Mouse (Mus musculus): ENCODE data around the gene Wdr18.
A peak's percentile ranks its signal among the peaks of the same experiment; 100 is the strongest.

Gene Wdr18

DNA sequence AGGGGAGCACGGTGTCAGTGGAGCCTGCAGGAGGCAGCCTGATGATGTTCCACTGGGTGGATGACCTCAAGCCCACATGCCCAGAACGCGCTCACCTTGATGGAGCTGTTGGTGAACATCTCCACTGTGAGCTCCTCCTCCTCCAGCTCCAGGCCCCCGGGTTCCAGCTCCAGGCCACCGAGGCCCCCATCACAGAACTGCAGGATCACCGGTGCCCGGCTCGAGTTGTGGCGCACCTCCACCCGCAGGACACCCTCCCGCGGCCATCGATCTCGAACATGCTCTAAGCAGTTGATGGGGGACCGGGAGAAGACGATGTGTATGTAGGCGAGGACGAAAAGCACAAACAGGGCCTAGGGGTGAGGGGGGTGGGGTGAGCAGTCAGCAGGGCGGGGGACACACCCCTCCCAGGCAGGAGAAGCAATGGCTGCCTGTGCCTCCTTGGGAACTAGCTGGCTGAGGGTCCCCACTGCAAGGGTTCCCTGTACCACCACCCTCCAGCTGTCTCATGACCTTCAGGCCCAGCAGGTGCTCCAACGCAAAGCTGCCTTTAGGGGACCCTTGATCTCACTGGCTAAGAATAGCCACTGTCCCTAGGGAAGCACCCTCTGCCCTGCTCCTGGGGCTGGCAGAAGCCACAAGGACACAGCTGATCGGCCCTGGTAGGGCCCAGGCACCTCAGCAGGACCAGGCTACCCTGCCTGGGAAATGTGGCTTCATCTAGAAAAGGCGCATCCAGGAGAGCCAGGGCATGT lies 19.6 kb downstream of the Wdr18 start:
- DNase-seq: no peak

DNA sequence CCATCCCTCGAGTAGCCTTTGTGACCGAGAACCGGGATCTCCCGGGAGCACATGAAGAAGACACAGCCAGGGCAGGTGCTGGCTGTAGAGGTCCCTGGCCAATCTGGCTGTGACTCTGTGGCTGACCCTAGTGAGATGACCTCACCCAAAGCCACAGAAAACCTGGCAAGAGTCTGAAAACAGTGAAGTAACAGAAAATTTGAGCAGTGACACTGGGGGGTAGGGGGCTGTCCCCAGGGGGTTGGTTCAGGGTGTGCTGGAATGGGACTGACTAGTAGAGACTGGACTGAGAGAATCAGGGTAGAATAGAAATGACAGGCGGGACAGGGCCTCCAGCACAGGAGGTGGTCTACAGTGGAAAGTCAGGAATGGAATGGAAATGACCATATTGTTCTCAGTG lies 23.3 kb downstream of the Wdr18 start:
- peak; percentile 78 for DNase-seq

DNA sequence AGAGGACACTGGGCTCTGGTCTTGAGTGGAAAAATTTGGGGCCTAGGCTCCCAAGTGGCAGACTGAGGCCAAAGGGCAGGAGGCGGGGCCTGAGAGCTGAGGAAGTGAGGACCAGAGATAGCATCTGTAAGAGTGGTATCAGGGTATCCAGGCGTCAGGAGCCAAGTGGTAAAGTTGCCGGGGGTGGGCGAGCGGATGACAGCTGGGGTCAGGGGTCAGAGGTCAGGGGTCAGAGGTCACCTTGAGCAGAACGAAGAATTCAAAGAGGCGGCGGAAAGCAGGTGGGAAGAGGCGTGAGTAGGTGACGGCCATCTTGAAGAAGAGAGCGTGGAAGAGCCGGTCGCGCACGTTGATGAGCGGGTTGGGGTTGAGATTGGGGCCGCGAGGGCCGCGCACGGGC lies 23.7 kb downstream of the Wdr18 start:
- DNase-seq: peak; percentile 89

DNA sequence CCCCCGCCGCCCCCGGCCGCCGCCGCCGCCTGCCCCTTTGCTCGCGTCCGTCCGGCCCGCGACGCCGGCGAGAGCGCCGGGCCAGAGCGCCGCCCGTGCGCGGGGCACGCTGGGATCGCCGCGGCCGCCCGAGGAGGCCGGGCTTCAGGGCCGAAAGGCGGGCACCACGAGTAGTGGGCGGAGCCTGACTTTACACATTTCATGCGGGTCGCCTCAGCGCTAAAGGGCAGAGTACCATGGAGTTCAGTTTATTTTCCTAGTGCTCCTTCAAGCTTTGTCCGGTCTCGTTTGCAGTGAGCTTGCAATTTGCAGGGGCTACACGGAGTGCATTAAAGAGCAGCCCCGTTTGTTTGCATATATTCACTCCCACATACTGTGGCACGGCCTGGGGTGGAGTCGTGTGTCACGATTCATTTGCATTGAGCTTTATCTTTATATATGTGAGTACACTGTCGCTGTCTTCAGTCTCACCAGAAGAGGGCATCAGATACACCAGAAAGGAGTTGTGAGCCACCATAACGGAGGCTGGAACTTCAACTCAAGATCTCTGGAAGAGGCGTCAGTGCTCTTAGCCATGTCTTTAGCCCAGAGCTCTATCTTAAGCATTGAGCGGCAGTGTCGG lies 24.4 kb downstream of the Wdr18 start, which contains the start of gene Tmem259:
Gene Tmem259, minus strand, starts transcription at position 136 of the 622 bp plus-strand sequence.
- DNase-seq: peak; percentile 87

DNA sequence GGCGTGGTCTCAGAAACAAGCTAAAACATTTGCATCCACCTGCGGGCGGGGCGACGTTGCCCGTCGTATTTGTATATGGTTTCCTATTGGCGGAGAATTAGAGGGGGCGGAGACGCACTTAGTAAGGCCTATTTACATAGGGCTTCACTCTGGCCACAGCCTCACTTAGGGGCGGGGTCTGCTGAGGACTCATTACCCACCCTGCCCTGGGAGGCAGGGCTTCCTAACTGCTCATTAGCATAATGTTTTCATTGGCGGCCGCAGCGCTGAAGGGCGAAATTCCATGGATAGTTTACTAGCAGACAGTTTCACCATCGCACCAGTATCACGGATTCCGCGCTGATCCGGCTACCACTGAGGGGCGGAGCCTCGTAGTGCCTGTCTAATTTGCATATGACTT lies 24.9 kb downstream of the Wdr18 start:
- peak; percentile 99 for DNase-seq

DNA sequence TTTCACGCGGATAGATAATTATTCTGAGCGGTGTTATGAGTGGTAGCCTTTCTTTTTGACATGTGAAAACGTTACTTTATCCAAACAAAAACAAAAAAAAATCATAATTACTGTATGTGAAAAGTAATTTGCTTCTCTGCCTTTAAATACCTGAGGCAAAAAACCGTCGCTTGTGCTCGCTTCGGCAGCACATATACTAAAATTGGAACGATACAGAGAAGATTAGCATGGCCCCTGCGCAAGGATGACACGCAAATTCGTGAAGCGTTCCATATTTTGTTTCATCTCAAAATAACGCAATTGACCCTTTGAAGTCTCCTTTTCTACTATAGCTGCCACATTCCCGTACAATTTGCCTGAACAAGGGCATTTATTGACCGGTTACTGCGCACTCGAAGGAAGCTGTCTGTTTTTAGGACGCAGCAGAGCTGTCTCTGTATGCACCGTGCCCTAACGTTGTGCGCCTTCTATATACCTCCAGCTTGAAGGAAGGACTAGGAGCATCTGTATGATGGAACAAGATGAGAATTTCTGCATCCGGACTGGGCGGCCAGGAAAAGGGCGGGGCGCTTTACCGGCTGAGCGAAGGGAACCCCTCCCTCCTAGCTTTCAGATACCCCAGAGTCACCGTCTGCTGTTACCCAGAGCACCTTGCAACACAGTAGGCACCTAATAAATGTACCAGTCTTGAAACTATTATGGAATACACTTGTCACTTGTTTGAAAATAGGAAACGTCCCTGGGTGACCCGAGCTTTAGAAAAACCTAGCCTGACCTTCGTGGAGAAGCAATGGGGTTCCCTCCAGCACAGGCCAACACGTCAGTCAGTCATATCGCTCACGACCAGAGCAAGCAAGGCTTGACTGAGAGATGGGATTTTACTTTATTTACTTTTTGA lies 25.6 kb downstream of the Wdr18 start:
- DNase-seq: peak; percentile 86

DNA sequence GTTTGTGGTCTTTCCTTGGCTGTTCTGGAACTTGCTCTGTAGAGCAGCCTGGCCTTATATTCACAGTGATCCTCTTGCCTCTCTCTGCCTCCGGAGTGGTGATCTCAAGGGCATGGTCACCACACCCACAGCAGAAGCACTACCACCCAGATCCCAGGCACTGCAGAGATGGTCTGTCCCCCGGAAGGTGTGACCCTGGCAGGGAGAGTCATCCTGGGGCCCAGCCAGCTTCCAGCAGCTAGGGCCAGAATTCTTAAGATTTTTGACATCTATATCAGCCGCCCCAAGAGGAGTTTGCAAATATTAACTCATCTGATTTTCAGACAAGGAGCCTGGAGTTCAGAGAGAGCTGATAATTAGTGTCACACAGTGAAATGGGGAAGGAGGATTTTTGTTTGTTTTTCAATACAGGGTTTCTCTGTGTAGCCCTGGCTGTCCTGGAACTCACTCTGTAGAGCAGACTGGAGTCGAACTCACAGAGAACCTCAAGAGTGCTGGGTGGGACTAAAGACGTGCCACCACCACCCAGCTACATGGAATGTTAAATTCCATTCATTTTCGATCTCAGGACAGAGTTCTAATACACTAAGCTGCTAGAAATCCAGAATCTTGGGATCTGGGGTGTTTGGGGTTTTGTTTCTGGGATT lies 26.4 kb downstream of the Wdr18 start:
- DNase-seq: peak; percentile 73

DNA sequence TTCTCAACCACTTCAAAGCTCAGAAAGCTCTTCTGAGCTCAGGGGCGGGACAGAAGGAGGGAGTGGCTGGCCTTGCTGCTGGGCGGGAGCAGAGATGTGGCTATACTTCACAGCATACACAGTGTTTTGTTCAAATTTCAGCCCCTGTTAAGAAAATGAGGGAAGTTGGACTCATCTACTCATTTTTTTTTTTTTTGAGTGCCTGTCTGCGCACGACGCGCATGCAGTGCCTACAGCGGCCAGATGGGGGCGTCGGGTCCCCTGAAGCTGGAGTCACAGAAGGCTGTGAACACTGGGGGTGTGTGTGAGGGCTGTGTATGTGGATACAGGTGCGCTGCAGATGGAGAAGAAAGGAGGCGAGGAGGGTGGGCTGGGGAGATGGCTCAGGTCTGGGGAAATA lies 27.0 kb downstream of the Wdr18 start:
- DNase-seq: peak; percentile 85

DNA sequence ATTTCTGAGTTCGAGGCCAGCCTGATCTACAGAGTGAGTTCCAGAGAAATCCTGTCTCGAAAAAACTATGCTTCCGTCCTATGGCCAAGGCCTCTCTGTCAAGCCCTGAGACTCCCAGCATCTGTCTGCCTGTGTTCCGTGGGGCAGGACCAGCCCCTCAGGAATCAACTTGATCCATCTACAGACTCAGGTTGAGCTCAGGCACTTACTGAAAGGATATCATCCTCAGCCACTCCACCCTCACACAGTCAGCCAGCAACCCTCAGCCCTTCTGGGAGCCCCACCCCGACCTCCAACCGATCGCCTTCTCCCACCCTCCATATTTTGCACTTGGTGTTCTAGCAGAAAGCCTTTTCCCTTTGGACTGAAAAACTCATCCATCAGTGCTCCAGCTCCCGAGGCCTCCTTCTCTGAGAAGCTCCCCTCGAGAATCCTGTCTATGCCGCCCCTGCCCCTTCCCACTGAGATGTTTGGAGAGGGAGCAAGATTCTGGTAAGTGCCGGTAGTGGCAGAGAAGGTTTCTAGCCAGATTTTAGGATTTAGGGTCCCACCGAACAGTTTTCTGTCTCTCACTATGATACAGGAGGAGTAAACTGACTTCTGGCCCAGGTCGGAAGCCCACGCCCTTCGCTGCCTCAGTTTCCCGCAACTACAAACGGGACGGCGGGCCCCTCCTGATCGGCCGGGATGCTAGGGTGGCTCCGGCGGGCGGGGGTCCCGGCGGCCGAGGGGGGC lies 28.0 kb downstream of the Wdr18 start:
- no peak for DNase-seq

DNA sequence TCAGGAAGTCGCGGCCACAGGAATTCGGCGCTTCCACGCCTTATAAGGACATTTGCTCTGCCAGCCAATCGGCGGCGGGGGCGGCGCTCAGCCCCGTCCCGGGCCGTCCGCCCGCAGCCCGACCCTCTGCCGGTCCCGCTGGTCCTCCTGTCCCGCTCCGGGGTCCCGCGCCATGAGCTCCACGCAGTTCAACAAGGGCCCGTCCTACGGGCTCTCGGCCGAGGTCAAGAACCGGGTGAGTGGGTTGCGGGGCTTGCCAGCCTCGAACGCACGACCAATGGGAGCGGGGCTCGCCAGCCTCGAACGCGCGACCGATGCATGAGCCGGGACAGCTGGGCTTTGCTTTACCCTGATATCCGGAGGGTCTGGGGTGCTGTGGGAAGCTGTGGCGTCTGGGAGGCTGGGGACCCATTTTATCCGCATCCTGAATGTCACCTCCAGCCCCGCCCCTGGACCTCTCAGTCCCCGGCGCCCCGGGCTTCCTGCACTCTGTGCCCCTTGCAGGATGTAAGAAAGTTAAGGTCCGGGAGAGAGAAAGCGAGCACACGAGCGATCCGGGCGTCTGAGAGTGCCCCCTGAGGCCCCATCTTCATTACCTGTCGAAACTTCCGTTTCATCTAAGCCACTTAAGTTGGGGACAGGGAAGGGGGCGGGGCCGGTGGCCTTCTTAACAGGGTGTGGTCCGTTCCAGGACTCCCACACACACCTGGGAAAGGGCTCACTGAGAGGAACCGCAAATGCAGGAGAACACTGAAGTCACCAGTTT lies 28.7 kb downstream of the Wdr18 start, which contains the start of gene Cnn2:
Gene Cnn2, plus strand, starts transcription at position 79 of the 766 bp plus-strand sequence.
- no peak for DNase-seq

DNA sequence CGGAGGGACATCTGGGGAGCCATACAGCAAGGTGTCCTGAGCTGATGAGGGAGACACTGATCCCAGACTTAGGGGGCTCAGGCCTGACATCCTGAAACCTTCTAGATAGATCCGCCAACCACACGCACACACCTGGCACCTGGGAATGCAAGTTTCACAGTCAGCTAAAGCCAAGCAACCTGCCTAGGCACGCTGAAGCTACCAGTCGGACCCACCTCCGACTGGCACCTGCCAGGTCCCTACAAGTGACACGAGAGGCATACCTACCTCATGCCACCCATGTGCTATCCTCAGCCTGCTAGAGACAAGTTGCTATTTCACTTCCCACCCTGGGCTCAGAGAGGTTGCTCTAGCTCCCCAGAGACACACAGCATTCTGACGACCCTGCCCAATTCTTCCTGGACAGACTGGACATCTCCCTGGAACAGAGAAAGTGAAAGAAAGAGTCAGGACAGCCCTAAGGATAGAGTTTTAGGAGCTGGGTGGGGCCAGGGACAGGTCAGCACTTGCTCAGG lies 29.4 kb downstream of the Wdr18 start:
- no peak for DNase-seq

DNA sequence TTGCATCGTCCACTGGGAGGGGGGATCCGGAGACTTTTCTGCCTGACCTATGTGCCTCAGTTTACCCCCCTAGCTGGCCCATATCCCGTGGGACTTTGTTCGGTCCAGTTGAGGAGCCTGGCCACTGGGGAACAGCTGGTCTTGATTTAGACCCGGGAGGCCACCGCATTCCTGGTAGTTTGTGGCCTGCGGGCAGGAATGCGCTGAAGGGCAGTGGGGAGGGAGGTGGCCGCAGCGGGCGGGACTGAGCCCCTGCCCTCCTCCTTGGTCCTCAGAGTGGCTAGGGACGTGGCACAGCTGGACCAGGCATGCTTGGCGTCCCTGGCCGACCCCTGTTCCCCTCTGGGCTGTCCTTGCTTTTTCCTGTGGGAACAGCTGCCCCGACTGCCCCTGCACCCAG lies 29.9 kb downstream of the Wdr18 start:
- DNase-seq: no peak

DNA sequence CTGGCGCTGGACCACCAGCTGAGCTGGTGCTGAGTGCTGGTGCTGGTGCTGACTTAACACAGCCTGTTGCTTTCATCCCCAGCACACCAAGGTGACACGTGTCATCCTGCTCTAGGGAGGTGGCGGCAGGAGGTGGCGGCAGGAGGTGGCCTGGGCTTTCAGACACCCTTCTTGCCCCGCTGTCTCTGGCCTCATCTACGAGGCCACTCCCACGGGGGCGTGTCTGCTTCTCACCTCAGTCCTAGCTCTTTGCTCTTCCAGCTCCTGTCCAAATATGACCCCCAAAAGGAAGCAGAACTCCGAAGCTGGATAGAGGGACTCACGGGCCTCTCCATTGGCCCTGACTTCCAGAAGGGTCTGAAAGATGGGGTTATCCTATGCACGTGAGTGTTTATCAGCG lies 31.1 kb downstream of the Wdr18 start:
- DNase-seq: no peak

DNA sequence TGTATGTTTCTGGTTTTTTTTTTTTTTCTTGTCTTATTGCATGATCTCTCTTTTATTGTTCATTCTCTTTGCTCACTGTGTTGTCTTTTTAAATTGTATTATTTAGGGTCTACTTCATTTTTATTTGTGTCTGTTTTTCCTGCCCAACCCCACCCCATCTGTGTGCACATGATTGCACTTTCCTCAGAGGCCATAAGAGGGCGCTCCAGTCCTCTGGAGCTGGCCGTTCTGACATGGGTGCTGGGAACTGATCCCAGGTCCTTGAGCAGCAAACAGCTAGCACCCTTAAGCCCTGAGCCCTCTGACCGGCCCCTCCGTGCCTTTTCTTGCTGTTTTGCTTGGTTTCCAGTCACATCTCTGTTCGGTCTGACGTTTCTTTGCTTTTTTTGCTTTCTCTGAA lies 31.6 kb downstream of the Wdr18 start:
- DNase-seq: no peak

DNA sequence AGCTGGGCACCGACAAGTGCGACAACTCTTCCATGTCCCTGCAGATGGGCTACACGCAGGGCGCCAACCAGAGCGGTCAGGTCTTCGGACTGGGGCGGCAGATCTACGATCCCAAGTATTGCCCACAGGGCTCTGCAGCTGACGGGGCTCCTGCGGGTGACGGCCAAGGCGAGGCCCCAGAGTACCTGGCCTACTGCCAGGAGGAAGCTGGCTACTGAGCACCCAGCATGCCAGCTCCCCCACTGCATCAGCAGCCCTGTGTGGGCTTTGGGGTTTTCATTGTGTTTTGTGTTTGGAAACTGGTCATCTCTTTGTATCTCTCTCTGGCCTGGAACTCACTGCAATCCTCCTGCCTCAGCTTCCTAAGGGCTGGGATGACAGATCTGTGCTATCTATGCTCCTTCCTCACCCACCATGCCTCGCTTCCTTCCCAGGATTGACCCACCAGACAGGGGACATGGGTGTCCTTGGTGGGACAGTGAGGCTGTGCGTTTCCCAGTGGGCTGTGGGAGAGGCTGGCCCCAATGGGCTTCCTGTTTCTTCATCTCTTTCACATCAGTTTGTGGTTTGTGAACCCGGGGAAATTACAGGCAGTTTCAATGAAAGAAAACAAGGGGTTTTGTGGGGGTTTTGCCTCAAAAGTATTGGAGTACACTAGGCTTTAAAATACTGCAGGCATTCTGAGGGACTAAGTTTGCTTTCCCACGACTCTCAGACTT lies 34.6 kb downstream of the Wdr18 start:
- DNase-seq: peak; percentile 51

DNA sequence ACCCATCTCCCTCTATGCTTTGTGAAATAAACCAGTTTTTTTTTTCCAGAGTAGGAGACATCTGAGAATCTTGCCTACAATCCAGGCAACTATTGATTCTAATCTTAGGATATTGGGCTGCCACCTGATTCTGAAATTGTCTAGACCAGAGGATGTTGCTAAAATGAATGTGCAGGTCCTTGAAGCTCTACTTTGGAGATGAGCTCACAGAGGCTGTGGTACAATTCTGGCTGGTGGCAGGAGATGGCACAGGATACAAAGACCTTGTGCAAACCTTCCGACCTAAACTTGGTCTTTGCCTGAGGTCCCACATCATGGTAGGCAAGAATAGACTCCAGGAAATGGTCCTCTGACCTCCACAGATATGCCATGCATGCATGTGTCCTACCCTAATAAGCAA lies 35.7 kb downstream of the Wdr18 start:
- peak; percentile 30 for DNase-seq

DNA sequence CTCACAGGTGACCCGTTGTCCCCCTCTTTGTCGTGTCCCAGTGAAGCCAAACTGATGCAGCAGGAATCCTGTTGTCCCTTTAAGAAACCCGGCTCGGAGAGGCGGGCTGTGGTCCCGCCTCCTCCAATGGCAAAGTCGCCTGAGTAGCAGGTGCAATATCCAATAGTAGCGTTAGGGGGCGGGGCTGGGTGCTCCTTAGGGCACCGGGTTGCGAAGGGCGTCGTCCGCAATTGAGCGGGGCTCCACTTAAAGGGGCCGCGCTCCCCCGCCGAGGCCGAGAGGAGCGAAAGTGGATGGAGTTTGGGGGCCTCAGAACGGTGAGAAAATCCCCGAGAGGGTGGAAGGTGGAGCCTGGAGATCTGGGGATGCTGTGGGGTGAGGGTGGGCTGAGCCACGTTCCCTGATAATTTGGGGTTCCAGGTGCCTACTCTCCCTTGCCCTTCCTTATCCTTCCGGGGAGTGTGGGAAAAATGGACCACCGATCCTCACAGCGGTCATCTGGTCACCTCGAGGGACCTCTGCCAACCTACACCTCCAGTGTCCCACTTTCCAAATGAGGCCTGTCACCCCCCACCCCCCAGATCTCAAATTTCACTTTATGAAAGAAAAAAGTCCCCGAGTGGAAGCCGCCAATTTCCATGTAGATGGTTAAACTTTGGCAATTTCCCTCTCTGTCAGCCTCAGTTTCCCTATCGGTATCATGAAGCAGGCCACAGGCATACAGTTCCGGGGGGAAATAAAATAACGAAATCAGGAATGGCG lies 36.5 kb downstream of the Wdr18 start, which contains the start of gene Abca7:
Gene Abca7, plus strand, starts transcription at position 223 of the 762 bp plus-strand sequence.
- peak; percentile 94 for DNase-seq

DNA sequence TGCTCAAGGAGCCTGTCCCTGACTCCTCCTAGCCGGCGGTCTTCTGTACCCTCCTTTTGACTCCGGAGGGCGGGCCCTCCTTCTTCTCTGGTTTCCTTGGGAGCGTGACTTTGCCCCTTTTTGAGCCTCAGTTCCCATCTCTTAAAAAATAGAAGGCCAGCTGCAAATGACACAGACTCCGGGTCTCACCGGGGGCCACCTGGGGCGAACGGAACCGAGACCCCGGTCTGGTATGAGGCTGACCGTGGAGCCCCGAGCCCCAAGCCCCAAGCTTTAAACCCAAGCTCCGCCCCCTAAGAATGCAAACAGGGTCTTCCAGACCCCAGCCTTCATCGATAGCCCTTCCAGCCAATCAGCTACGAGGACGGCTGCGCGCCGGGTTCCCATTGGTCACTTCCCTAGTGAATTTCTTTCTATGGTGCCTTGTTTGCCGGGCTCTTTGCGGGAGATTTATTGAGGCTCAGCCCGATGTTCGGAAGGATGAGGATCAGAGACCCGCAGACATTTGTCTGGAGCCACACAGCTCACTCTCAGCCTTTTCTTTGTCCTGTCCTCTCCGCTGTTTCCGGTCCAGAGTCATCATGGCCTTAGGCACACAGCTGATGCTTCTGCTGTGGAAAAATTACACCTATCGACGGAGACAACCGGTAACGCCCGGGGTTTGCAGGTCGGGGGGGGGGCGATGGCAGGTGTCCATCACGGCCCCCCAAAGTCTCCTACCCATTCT lies 37.2 kb downstream of the Wdr18 start:
- DNase-seq: peak; percentile 82

DNA sequence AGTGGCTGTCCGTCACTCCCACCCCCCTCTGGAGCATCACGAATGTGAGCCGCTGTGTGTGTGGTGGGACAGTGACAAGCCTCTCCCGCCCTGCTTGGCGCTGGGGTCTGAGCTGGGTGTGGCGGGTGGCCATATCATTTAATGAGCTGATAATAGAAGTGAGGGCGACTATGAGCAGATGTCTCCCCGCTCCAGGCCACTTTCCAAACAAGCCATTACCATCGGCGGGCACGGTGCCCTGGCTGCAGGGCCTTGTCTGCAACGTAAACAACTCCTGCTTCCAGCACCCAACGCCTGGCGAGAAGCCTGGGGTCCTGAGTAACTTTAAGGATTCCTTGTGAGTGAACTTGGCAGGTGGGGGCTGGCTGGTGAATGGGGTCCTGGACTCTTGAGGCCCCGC lies 37.9 kb downstream of the Wdr18 start:
- DNase-seq: peak; percentile 81

All from cerebellum, adult 11-12 months (tissue).